12 mouse cellular contexts compared by ENCODE assay signal in the genomic region with DNA sequence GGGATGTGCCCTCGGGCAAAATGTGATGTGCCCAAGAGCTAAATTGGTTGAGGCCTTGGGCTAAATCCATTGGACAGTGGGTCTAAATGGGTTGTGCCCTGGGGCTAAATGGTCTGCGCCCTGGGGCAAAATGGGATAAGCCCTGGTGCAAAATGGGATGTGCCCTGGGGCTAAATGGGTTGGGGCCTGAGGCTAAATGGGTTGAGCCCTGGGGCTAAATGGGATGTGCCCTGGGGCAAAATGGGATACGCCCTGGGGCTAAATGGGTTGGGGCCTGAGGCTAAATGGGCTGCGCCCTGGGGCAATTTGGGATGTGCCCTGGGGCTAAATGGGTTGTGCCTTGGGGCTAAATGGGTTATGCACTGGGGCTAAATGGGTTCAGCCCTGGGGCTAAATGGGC. TPM values are rescaled to one million over a fixed set of nuclear protein-coding genes. Genes with fewer than 3 reads are reported as not detected.
DNase-seq lines count a peak whose midpoint lies in the region; ATAC-seq and TF ChIP-seq lines count a peak whose summit lies in the region.
"Had no signal": no experiment of that assay in that cellular context is flagged by ENCODE, and none has a peak within 500 bp of the region (broad histone marks: within the 10 kb centered on the region; RNA-seq: fewer than 3 reads in every experiment).

No protein-coding gene starts in this region.

- 0 out of 2 replicates have a peak, but pooled peaks have one; percentile 62 for ATAC-seq in kidney, embryonic 15.5 days (replicated peaks; ENCODE audit: low FRiP score)
- no peak for ATAC-seq in kidney, embryonic 16.5 days (ENCODE audit: low FRiP score, low TSS enrichment)
- peak; percentile 64 for ATAC-seq in neutrophil, adult 5-6 weeks (ENCODE audit: extremely low read depth, insufficient number of reproducible peaks, low FRiP score, poor library complexity, severe bottlenecking)
- no peak; the same call in 1 of the 2 replicates for ATAC-seq in monocyte, adult 5-6 weeks (replicated peaks; ENCODE audit: insufficient number of reproducible peaks, low FRiP score, low TSS enrichment, poor library complexity, severe bottlenecking)

- DNase-seq in adrenal gland, postnatal 25 days: peak; percentile 32
- DNase-seq in adrenal gland, adult (ENCODE audit: inconsistent age in 2 of 2, low spot score in 1 of 2): no peak
- peak; percentile 16 for DNase-seq in thymus, postnatal 4 days
- no peak for DNase-seq in thymus, adult 2 months

- H3K9ac ChIP-seq in kidney, embryonic 15.5 days: no peak overlapping the region
- no peak overlapping the region for H3K9ac ChIP-seq in kidney, embryonic 16.5 days (replicated peaks; ENCODE audit: low read length)
- H3K9ac ChIP-seq: liver, embryonic 14.5 days had no signal

- WGBS in kidney, embryonic 15.5 days: 93% methylated on average over 4 of the region's 4 CpGs
- 93% methylated on average over 4 of the region's 4 CpGs for WGBS in kidney, embryonic 16.5 days
- 93% methylated on average over 4 of the region's 4 CpGs for WGBS in thymus, adult 2 months

- no peak for TF ChIP-seq CTCF in thymus, adult 2 months (IDR thresholded peaks at IDR 0.05; ENCODE audit: borderline replicate concordance, control insufficient read depth, extremely low read depth, insufficient read depth, low read length, poor library complexity)

- H3K36me3 ChIP-seq in kidney, embryonic 15.5 days: no peaks in the 10 kb centered on the region
- no peaks in the 10 kb centered on the region for H3K36me3 ChIP-seq in kidney, embryonic 16.5 days (ENCODE audit: insufficient read depth, low read length)
- H3K36me3 ChIP-seq in thymus, adult 2 months (ENCODE audit: control insufficient read depth, insufficient read depth, low read length): no peaks in the 10 kb centered on the region
- H3K36me3 ChIP-seq: hindbrain, embryonic 10.5 days had no signal

- 0 out of 2 replicates have a peak, but pooled peaks cover 6% of the 10 kb centered on the region for H3K9me3 ChIP-seq in kidney, embryonic 15.5 days (replicated peaks)
- H3K9me3 ChIP-seq in kidney, embryonic 16.5 days (ENCODE audit: low read length): peaks cover 4% of the 10 kb centered on the region; the same call in 1 of the 2 replicates

- no peaks in the 10 kb centered on the region for H3K4me1 ChIP-seq in kidney, embryonic 15.5 days
- no peaks in the 10 kb centered on the region for H3K4me1 ChIP-seq in kidney, embryonic 16.5 days (ENCODE audit: insufficient read depth, low read length)
- no peaks in the 10 kb centered on the region for H3K4me1 ChIP-seq in thymus, adult 2 months (replicated peaks; ENCODE audit: control insufficient read depth, insufficient read depth, low read length)
- H3K4me1 ChIP-seq: hindbrain, embryonic 10.5 days had no signal

- H3K4me2 ChIP-seq in kidney, embryonic 15.5 days: no peak overlapping the region
- H3K4me2 ChIP-seq in kidney, embryonic 16.5 days (replicated peaks; ENCODE audit: low read depth, low read length): no peak overlapping the region

- H3K27me3 ChIP-seq in kidney, embryonic 15.5 days: no peaks in the 10 kb centered on the region
- no peaks in the 10 kb centered on the region for H3K27me3 ChIP-seq in kidney, embryonic 16.5 days (ENCODE audit: insufficient read depth, low read length)
- H3K27me3 ChIP-seq in thymus, adult 2 months (ENCODE audit: control insufficient read depth, insufficient read depth, low read length): no peaks in the 10 kb centered on the region

- H3K27ac ChIP-seq in kidney, embryonic 15.5 days: no peak overlapping the region
- no peak overlapping the region for H3K27ac ChIP-seq in kidney, embryonic 16.5 days (ENCODE audit: low read length)
- no peak overlapping the region for H3K27ac ChIP-seq in thymus, adult 2 months (ENCODE audit: control insufficient read depth, insufficient read depth, low read length)
- H3K27ac ChIP-seq: hindbrain, embryonic 10.5 days; layer of hippocampus, adult 2 months; liver, embryonic 14.5 days had no signal

- no peak overlapping the region for H3K4me3 ChIP-seq in kidney, embryonic 15.5 days (replicated peaks)
- no peak overlapping the region for H3K4me3 ChIP-seq in kidney, embryonic 16.5 days (ENCODE audit: low read length)
- no peak overlapping the region for H3K4me3 ChIP-seq in thymus, adult 2 months (ENCODE audit: control insufficient read depth, insufficient read depth, low read length)
- H3K4me3 ChIP-seq: hindbrain, embryonic 10.5 days; layer of hippocampus, adult 2 months; myocyte had no signal

- TF ChIP-seq POLR2A in thymus, adult 2 months (IDR thresholded peaks at IDR 0.05; ENCODE audit: control insufficient read depth, extremely low read depth, insufficient read depth, low read length, poor library complexity): no peak

RNA-seq across cellular contexts. Expression of gene Vmn1r2, which starts 2.1 kb away (rescaled TPM):
- total RNA-seq in adrenal gland, postnatal 25 days (2021): 0.64 TPM in 1 of 2 replicates, not detected in the other
- not detected in 2 replicates for polyA plus RNA-seq in kidney, embryonic 15.5 days (2015; fragmentation: Nextera tagmentation; extraction: Ambion mirVana)
- not detected in 2 replicates for polyA plus RNA-seq in kidney, embryonic 16.5 days (2015; fragmentation: Nextera tagmentation; extraction: Ambion mirVana)
- not detected in 2 replicates for polyA plus RNA-seq in thymus, adult 2 months (2012; rRNA removed)
- total RNA-seq in neutrophil, adult 5-6 weeks (2017): not detected in 2 replicates
- not detected in 3 replicates for total RNA-seq in monocyte, adult 5-6 weeks (2017)
- total RNA-seq: layer of hippocampus, adult 2 months had no signal
- polyA plus RNA-seq: hindbrain, embryonic 10.5 days; liver, embryonic 14.5 days; myocyte had no signal

RNA-seq across cellular contexts. Expression of gene Vmn1r3, which starts 20.1 kb away (rescaled TPM):
- 2.0 TPM in 1 of 2 replicates, not detected in the other for total RNA-seq in adrenal gland, postnatal 25 days (2021)
- not detected in 2 replicates for polyA plus RNA-seq in kidney, embryonic 15.5 days (2015; fragmentation: Nextera tagmentation; extraction: Ambion mirVana)
- not detected in 2 replicates for polyA plus RNA-seq in kidney, embryonic 16.5 days (2015; fragmentation: Nextera tagmentation; extraction: Ambion mirVana)
- 0.09 TPM in 1 of 2 replicates, not detected in the other for polyA plus RNA-seq in thymus, adult 2 months (2012; rRNA removed)
- total RNA-seq in neutrophil, adult 5-6 weeks (2017): not detected in 2 replicates
- not detected in 3 replicates for total RNA-seq in monocyte, adult 5-6 weeks (2017)
- total RNA-seq: layer of hippocampus, adult 2 months had no signal
- polyA plus RNA-seq: hindbrain, embryonic 10.5 days; liver, embryonic 14.5 days; myocyte had no signal

Comparison
In these comparisons a context has a peak if more than half of its experiments do, and no peak if none do; other contexts are left out.
1. DNase-seq: peak in adrenal gland, postnatal 25 days (single experiment) and thymus, postnatal 4 days (single experiment); none in adrenal gland, adult (0 of 2) and thymus, adult 2 months (single experiment).
2. ATAC-seq: peak in kidney, embryonic 15.5 days (single experiment) and neutrophil, adult 5-6 weeks (single experiment); none in kidney, embryonic 16.5 days (single experiment) and monocyte, adult 5-6 weeks (single experiment).